Mouse (Mus musculus): ENCODE data around the gene Xkr8. TPM values are rescaled to one million over a fixed set of nuclear protein-coding genes. Genes with fewer than 3 reads are reported as not detected.

Gene Xkr8
- polyA plus RNA-seq, 1 experiment from 2014 or later, result 6.9 TPM

Other genes starting within 250 kb of the Xkr8 start
- gene Sesn2, start 222.0 kb downstream of the Xkr8 start, polyA plus RNA-seq (2014; fragmentation: Nextera tagmentation; extraction: Ambion mirVana), result 6.2 and 6.4 TPM in 2 replicates
- gene Atpif1, start 198.9 kb downstream of the Xkr8 start, polyA plus RNA-seq (2014; fragmentation: Nextera tagmentation; extraction: Ambion mirVana), result 984 and 996 TPM in 2 replicates
- 133 and 136 TPM in 2 replicates for gene Dnajc8, start 197.0 kb downstream of the Xkr8 start, polyA plus RNA-seq (2014; fragmentation: Nextera tagmentation; extraction: Ambion mirVana)
- 0.55 and 0.58 TPM in 2 replicates for gene Ptafr, start 168.5 kb downstream of the Xkr8 start, polyA plus RNA-seq (2014; fragmentation: Nextera tagmentation; extraction: Ambion mirVana)
- gene Eya3, start 93.6 kb downstream of the Xkr8 start, polyA plus RNA-seq (2014; fragmentation: Nextera tagmentation; extraction: Ambion mirVana), result 25.1 and 25.5 TPM in 2 replicates
- 6.7 and 7.9 TPM in 2 replicates for gene Smpdl3b, start 24.7 kb upstream of the Xkr8 start, polyA plus RNA-seq (2014; fragmentation: Nextera tagmentation; extraction: Ambion mirVana)
- gene Rpa2, start 35.8 kb upstream of the Xkr8 start, polyA plus RNA-seq (2014; fragmentation: Nextera tagmentation; extraction: Ambion mirVana), result 94.9 and 109 TPM in 2 replicates
- gene Themis2, start 63.8 kb upstream of the Xkr8 start, polyA plus RNA-seq (2014; fragmentation: Nextera tagmentation; extraction: Ambion mirVana), result 1.3 and 2.1 TPM in 2 replicates
- 61.3 and 67.9 TPM in 2 replicates for gene Ppp1r8, start 110.6 kb upstream of the Xkr8 start, polyA plus RNA-seq (2014; fragmentation: Nextera tagmentation; extraction: Ambion mirVana)
- gene Stx12, start 152.0 kb upstream of the Xkr8 start, polyA plus RNA-seq (2014; fragmentation: Nextera tagmentation; extraction: Ambion mirVana), result 69.2 and 73.2 TPM in 2 replicates
- gene Fam76a, start 190.0 kb upstream of the Xkr8 start, polyA plus RNA-seq (2014; fragmentation: Nextera tagmentation; extraction: Ambion mirVana), result 47.3 and 54.4 TPM in 2 replicates
- 0.48 and 0.85 TPM in 2 replicates for gene Fgr, start 241.5 kb upstream of the Xkr8 start, polyA plus RNA-seq (2014; fragmentation: Nextera tagmentation; extraction: Ambion mirVana)